Mouse (Mus musculus) naive thymus-derived CD4-positive, alpha-beta T cell, adult 5 months (primary cell): ENCODE measurements around the gene Braf. TPM values are rescaled to one million over a fixed set of nuclear protein-coding genes. Genes with fewer than 3 reads are reported as not detected.

Experiments used
- polyA plus RNA-seq: library from polyadenylated mRNA; unstranded; fragments of 100-300 nt; shearing (Covaris generic); gene quantifications from one replicate; pipeline ENCODE4 v1.2.1, GENCODE M21; 2017

Gene Braf
- 23.8 TPM for polyA plus RNA-seq

GRCm38 (mm10) chr6:39724866-39725711 lies at the start of gene Braf:
Gene Braf (minus strand): TSS chr6:39725463.

GRCm38 (mm10) chr6:39592401-39593214 lies 132.7 kb downstream of the Braf start, which contains the start of gene Ndufb2:
Gene Ndufb2 (plus strand): TSS chr6:39592574.

GRCm38 (mm10) chr6:39585517-39585916 lies 139.7 kb downstream of the Braf start, which contains the start of gene Gm42420:
Gene Gm42420 (plus strand): TSS chr6:39585753.

DNA sequence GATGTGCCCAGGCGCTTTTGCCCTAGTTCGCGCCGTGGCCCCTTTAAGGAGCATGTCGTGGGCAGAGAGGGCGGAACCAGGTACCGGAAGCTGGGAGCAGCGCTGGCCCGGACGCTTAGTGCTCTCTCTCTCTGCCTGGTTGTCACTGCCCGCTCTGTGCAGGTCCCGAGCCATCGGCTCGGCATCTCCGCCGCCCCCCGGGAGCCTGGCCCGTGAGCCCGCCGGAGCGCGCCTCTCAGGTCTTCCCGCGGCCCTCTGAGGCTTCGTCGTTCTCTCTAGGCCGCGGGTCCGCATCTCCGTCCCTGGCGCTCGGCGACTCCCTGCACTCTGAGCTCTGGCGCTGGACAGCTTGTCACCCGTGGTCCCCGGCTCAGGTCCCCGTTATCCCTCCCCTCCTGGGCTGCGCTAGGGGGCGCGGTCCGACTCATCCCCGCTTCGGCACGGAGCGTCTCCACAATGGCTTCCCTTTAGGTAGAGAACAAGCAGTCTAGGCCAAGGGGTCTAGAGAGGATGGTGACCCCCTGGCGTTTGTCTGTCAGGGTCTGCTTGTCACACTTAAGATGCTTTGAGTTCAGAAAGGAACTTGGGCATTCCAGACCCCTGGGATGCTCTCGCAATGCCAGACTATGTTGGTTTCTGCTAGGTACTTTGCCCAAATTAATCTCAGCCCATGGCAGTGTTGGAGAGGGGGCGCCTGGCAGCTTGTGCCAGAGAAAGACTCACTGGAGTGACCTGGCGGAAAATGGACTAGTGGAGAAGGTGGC lies 151.3 kb downstream of the Braf start, which contains the start of gene Adck2:
Adck2 (plus strand) TSS at position 83 of the 764 bp plus-strand sequence.

GRCm38 (mm10) chr6:39557723-39558261 lies 167.5 kb downstream of the Braf start, which contains the start of gene Dennd2a:
Gene Dennd2a (minus strand): TSS chr6:39557867.

Other genes with a start within 250 kb of the Braf start
- 0.25 TPM for gene Dennd2a, start 167.6 kb downstream of the Braf start, polyA plus RNA-seq
- 45.2 TPM for gene Adck2, start 151.6 kb downstream of the Braf start, polyA plus RNA-seq
- gene Gm42420, start 139.7 kb downstream of the Braf start, polyA plus RNA-seq, result 3.4 TPM
- 88.6 TPM for gene Ndufb2, start 132.9 kb downstream of the Braf start, polyA plus RNA-seq
- 74.4 TPM for gene Mrps33, start 85.5 kb upstream of the Braf start, polyA plus RNA-seq
- not detected for gene Tmem178b, start 147.8 kb upstream of the Braf start, polyA plus RNA-seq